Mouse (Mus musculus): ENCODE data around the gene Qars. TPM values are rescaled to one million over a fixed set of nuclear protein-coding genes. Genes with fewer than 3 reads are reported as not detected.
A peak's percentile ranks its signal among the peaks of the same experiment; 100 is the strongest.

The Qars gene
- polyA plus RNA-seq, 1 experiment from 2014 or later = 95.8 TPM

DNA sequence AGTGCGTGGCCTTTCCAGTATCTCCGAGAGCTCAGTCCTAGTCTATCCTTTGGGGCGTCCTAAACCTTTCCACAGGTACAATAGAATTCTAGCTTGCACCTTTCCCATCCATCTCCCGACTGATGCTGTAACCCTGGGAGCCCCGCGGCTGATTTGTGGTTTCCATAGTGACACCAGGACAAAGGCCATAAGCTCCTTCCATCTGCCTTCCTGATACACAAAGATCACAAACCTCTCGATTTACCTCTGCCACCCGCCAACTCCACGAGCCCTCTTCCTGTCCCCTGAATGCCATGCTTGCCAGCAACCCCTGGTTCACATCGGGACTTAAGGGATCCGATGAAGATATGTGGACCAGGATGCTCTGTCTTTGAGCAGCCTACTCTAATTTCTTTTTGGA, 28.3 kb upstream of the Qars start:
- H3K27me3 ChIP-seq (ENCODE audit: insufficient read depth, poor library complexity, severe bottlenecking) = no peaks in the 10 kb centered on the region
- peaks cover 35% of the 10 kb centered on the region for H3K4me1 ChIP-seq
- WGBS = 38% methylated on average over 11 of the region's 11 CpGs
- H3K36me3 ChIP-seq = peaks cover 33% of the 10 kb centered on the region
- H3K4me3 ChIP-seq = peak overlapping the region; percentile 67
- H3K27ac ChIP-seq = peak overlapping the region; percentile 94
- DNase-seq (ENCODE audit: low spot score) = no peak
- H3K9me3 ChIP-seq = no peaks in the 10 kb centered on the region

DNA sequence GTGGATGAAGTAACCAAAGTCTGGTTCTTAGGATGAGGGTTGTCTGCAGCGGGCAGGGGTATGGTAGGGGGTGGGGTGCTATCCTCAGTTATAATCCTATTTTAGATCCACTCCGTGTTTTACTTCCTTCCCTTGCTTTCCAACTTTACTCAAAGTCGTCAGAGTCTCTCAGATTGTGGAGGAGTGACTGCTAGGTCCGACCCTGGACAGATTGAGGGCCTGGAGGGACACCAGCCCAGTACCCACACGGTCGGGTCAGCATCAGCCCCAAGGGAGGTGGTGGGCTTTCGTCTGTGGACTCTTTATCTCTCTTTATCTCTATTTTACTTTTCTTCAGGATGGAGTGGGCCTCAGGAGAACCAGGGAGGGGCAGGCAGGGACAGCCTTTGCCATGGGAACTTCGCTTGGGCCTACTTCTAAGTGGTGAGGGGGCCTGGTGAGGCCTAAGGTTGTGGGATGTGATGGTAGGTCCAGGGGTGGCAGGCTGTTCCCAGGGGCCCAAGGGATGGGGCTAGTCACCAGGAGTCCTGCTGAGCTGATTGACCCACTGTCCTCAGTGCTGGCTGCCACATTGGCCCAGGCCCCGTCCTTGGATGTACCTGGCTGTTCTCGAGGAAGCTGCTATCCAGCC, 27.7 kb upstream of the Qars start, which contains the start of gene Lamb2:
TSS of gene Lamb2 (plus strand) at position 16 of the 631 bp plus-strand sequence.
- Histone ChIP-seq H3K27ac (peak within 1 kb of the TSS; percentile 94), H3K36me3 (peaks cover 39% of the 10 kb centered on the region), H3K4me1 (peaks cover 35% of the 10 kb centered on the region), H3K4me3 (peak within 1 kb of the TSS; percentile 67), H3K9me3 (no peaks in the 10 kb centered on the region), H3K27me3 (ENCODE audit: insufficient read depth, poor library complexity, severe bottlenecking) (no peaks in the 10 kb centered on the region)
- WGBS = 10% methylated on average over 10 of the region's 10 CpGs
- DNase-seq (ENCODE audit: low spot score) = no peak

DNA sequence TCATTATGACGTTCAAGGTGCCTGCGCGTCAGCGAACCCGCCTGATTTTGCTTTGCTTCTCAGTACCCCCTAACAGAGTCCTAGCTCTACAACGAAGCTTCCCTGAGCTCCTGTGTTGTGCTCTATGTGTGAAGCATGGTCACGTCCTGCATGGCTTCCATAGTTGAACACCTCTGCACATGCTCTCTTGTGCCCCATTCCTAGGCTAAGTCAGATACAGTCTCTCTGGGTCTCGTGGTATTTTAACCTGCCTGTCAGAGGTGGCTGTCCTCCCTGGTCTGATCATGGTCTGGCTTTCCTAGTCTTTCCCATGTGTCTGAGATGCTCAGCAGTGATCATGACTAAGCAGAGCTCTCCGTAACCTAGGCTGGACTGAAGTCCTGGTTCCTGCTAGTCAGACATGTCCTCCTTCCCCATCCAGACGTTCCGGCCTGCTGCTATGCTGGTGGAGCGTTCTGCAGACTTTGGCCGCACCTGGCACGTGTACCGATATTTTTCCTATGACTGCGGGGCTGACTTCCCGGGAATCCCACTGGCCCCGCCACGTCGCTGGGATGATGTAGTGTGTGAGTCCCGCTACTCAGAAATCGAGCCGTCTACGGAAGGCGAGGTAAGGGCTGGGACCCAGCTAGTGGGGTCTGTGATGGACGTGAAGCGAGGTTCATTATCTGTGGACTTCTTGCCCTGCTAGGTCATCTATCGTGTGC, 26.5 kb upstream of the Qars start:
- Histone ChIP-seq H3K36me3 (peaks cover 50% of the 10 kb centered on the region), H3K27ac (peak overlapping the region; percentile 94), H3K4me1 (peaks cover 35% of the 10 kb centered on the region), H3K27me3 (ENCODE audit: insufficient read depth, poor library complexity, severe bottlenecking) (no peaks in the 10 kb centered on the region), H3K4me3 (peak overlapping the region; percentile 67), H3K9me3 (no peaks in the 10 kb centered on the region)
- WGBS = 85% methylated on average over 28 of the region's 28 CpGs
- DNase-seq (ENCODE audit: low spot score) = no peak

DNA sequence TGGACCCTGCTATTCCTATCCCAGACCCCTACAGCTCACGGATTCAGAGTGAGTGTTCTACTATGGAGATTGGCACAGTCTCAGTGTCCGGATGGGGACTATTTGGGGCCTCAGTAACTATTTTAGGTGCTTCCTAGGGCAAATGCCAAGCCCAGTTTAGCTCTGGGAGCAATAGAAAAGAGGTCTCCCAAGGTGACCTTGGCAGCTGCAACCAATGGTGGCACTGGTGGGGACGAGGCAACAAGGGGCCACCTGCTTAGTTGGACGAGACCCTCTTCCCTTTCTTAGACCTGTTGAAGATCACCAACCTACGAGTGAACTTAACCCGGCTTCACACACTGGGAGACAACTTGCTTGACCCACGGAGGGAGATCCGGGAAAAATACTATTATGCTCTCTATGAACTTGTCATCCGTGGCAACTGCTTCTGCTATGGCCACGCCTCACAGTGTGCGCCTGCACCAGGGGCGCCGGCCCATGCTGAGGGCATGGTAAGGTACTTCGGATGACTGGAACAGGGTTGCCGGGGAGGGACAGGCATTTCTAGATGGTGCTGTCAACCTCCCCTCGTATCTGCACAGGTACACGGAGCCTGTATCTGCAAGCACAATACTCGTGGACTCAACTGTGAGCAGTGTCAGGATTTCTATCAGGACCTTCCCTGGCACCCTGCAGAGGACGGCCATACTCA, 25.8 kb upstream of the Qars start:
- 82% methylated on average over 19 of the region's 19 CpGs for WGBS
- peak overlapping the region; percentile 70 for H3K27ac ChIP-seq

DNA sequence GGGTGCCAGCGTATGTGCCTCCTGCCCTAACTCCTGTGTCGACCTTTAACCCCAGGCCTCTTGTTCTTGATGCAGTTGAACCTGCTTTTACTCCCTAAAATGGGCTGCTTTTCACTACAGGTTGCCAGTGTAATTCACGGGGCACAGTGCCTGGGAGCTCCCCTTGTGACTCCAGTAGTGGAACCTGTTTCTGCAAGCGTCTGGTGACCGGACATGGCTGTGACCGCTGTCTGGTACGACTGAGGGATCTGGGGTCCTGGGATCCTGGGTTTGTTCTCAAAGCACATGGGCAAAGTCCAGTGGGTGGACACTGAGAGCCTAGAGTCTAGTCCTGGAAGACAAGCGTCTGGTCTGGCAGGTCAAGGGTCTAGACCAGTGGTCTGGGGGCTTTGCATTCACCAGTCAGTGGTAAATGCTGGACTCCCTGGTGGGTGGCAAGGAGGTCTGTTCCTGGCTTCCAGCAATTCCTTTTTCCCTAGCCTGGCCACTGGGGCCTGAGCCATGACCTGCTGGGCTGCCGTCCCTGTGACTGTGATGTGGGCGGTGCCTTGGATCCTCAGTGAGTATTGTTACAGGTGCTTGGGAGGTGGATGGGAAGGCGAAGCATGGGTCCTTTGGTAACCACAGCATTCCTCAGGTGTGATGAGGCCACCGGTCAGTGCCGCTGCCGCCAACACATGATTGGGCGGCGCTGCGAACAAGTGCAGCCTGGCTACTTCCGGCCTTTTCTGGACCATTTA, 24.3 kb upstream of the Qars start:
- Histone ChIP-seq H3K36me3 (peaks cover 73% of the 10 kb centered on the region), H3K27me3 (ENCODE audit: insufficient read depth, poor library complexity, severe bottlenecking) (no peaks in the 10 kb centered on the region), H3K27ac (no peak overlapping the region), H3K4me1 (peaks cover 35% of the 10 kb centered on the region), H3K4me3 (no peak overlapping the region), H3K9me3 (no peaks in the 10 kb centered on the region)
- 92% methylated on average over 18 of the region's 18 CpGs for WGBS
- no peak for DNase-seq (ENCODE audit: low spot score)

More for the DNA sequence above, 25.8 kb upstream of the Qars start:
- H3K36me3 ChIP-seq = peaks cover 57% of the 10 kb centered on the region
- DNase-seq (ENCODE audit: low spot score) = no peak
- H3K27me3 ChIP-seq (ENCODE audit: insufficient read depth, poor library complexity, severe bottlenecking) = no peaks in the 10 kb centered on the region
- no peaks in the 10 kb centered on the region for H3K9me3 ChIP-seq
- peak overlapping the region; percentile 67; the same call in 1 of the 2 replicates for H3K4me3 ChIP-seq
- H3K4me1 ChIP-seq = peaks cover 35% of the 10 kb centered on the region

DNA sequence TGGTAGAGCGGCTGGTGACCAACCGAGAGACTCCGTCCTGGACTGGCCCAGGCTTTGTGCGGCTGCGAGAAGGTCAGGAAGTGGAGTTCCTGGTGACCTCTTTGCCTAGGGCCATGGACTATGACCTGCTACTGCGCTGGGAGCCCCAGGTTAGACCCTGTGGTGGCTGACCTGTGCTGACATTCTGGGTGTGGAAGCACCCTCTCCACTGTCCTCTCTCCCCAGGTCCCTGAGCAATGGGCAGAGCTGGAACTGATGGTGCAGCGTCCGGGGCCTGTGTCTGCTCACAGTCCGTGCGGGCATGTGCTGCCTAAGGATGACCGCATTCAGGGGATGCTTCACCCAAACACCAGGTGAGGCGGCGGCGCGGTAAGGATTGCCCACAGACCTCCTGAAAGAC, 23.5 kb upstream of the Qars start:
- H3K4me3 ChIP-seq = no peak overlapping the region
- no peaks in the 10 kb centered on the region for H3K27me3 ChIP-seq (ENCODE audit: insufficient read depth, poor library complexity, severe bottlenecking)
- WGBS = 92% methylated on average over 15 of the region's 15 CpGs
- no peak overlapping the region for H3K27ac ChIP-seq
- no peaks in the 10 kb centered on the region for H3K9me3 ChIP-seq
- peaks cover 31% of the 10 kb centered on the region for H3K4me1 ChIP-seq
- no peak for DNase-seq (ENCODE audit: low spot score)
- H3K36me3 ChIP-seq = peaks cover 81% of the 10 kb centered on the region

DNA sequence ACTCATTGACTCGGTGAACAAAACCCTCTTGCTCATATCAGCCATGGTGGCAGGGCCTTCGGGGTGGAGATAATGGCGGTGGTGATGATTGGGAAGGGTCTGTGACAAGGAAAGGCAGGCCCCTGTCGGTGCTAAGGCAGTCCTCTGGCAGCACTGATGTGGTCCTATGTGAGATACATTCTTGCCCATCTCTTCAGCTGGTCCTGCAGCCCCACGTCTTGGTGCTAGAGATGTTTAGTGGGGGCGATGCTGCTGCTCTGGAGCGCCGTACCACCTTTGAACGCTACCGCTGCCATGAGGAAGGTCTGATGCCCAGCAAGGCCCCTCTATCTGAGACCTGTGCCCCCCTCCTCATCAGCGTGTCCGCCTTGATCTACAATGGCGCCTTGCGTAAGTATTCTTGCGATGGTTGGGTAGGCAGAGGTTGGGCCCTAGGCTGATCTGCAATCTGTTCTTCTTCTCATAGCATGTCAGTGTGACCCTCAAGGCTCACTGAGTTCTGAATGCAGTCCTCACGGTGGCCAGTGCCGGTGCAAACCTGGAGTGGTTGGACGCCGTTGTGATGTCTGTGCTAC, 22.1 kb upstream of the Qars start:
- Histone ChIP-seq H3K9me3 (no peaks in the 10 kb centered on the region), H3K27ac (no peak overlapping the region), H3K27me3 (ENCODE audit: insufficient read depth, poor library complexity, severe bottlenecking) (no peaks in the 10 kb centered on the region), H3K36me3 (peaks cover 92% of the 10 kb centered on the region), H3K4me3 (no peak overlapping the region), H3K4me1 (peaks cover 31% of the 10 kb centered on the region)
- 89% methylated on average over 19 of the region's 19 CpGs for WGBS
- DNase-seq (ENCODE audit: low spot score) = no peak

DNA sequence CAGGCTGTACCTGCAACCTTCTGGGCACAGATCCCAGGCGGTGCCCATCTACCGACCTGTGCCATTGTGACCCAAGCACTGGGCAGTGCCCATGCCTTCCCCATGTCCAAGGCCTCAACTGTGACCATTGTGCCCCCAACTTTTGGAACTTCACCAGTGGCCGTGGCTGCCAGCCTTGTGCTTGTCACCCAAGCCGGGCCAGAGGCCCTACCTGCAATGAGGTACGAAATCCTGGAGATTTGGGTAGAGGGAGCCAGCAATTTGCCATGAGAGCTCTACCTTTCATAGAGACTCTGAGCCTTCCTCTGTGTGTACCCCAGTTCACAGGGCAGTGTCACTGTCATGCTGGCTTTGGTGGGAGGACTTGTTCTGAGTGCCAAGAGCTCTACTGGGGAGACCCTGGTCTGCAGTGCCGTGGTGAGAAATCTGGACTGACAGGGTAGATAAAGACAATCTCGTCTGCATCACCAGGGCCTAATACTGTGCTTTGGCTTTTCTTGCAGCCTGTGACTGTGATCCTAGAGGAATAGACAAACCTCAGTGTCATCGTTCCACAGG, 20.5 kb upstream of the Qars start:
- no peak overlapping the region for H3K4me3 ChIP-seq
- no peaks in the 10 kb centered on the region for H3K27me3 ChIP-seq (ENCODE audit: insufficient read depth, poor library complexity, severe bottlenecking)
- H3K4me1 ChIP-seq = peaks cover 24% of the 10 kb centered on the region
- no peak overlapping the region for H3K27ac ChIP-seq
- H3K36me3 ChIP-seq = peaks cover 85% of the 10 kb centered on the region
- H3K9me3 ChIP-seq = no peaks in the 10 kb centered on the region
- DNase-seq (ENCODE audit: low spot score) = no peak
- WGBS = 86% methylated on average over 8 of the region's 8 CpGs

DNA sequence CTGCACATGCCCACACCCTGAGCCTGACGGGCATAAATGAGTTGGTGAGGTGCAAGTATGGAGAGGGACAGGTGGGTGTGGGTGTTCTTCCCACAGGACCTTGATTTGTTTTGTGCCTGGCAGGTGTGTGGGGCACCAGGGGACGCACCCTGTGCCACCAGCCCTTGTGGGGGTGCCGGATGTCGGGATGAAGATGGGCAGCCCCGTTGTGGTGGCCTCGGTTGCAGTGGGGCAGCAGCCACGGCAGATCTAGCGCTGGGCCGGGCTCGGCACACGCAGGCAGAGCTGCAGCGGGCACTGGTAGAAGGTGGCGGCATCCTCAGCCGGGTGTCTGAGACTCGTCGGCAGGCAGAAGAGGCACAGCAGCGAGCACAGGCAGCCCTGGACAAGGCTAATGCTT, 19.1 kb upstream of the Qars start:
- no peaks in the 10 kb centered on the region for H3K27me3 ChIP-seq (ENCODE audit: insufficient read depth, poor library complexity, severe bottlenecking)
- WGBS = 89% methylated on average over 17 of the region's 17 CpGs
- H3K27ac ChIP-seq = no peak overlapping the region
- DNase-seq (ENCODE audit: low spot score) = no peak
- peaks cover 29% of the 10 kb centered on the region for H3K4me1 ChIP-seq
- H3K4me3 ChIP-seq = no peak overlapping the region
- peaks cover 85% of the 10 kb centered on the region for H3K36me3 ChIP-seq
- H3K9me3 ChIP-seq = no peaks in the 10 kb centered on the region

DNA sequence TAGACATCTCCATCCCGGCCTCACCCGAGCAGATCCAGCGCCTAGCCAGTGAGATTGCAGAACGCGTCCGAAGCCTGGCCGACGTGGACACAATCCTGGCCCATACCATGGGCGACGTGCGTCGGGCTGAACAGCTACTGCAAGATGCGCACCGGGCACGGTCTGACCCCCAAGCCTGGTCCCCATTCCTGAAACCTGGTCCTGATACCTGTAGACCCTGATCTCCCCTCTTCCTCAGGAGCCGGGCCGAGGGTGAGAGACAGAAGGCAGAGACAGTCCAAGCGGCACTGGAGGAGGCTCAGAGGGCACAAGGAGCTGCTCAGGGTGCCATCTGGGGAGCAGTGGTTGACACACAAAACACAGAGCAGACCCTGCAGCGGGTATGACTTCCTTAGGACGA, 18.3 kb upstream of the Qars start:
- H3K4me1 ChIP-seq = peaks cover 29% of the 10 kb centered on the region
- 93% methylated on average over 20 of the region's 20 CpGs for WGBS
- H3K9me3 ChIP-seq = no peaks in the 10 kb centered on the region
- no peak for DNase-seq (ENCODE audit: low spot score)
- peaks cover 85% of the 10 kb centered on the region for H3K36me3 ChIP-seq
- no peak overlapping the region for H3K4me3 ChIP-seq
- no peaks in the 10 kb centered on the region for H3K27me3 ChIP-seq (ENCODE audit: insufficient read depth, poor library complexity, severe bottlenecking)
- H3K27ac ChIP-seq = peak overlapping the region; percentile 97; the same call in 1 of the 2 replicates

DNA sequence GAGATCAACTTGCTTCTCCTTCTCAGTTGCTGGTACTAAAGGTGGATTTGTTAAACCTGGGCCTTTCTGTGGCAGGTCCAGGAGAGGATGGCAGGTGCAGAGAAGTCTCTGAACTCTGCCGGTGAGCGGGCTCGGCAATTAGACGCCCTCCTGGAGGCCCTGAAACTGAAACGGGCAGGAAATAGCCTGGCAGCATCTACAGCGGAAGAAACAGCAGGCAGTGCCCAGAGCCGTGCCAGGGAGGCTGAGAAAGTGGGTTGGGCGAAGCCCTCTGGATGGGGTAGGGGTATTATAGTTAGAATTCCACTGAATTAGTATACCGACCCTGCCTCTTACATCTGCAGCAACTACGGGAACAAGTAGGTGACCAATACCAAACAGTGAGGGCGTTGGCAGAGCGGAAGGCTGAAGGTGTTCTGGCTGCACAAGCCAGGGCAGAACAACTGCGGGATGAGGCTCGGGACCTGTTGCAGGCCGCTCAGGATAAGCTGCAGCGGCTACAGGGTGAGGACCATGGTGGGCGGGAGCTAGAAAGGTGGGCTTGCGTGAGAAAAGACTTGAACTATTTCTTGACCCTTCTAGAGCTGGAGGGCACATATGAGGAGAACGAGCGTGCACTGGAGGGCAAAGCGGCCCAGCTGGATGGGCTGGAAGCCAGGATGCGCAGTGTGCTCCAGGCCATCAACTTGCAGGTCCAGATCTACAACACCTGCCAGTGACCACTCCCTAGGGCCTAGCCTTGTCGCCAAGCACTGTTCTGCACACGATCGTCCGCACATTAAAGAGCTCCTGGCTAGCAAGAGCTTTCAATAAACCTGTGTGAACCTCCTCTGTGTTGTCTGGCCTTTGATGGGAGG, 17.6 kb upstream of the Qars start:
- Histone ChIP-seq H3K4me3 (peak overlapping the region; percentile 100), H3K9me3 (no peaks in the 10 kb centered on the region), H3K27ac (peak overlapping the region; percentile 97), H3K4me1 (peaks cover 29% of the 10 kb centered on the region), H3K36me3 (peaks cover 85% of the 10 kb centered on the region), H3K27me3 (ENCODE audit: insufficient read depth, poor library complexity, severe bottlenecking) (no peaks in the 10 kb centered on the region)
- DNase-seq (ENCODE audit: low spot score) = no peak
- 70% methylated on average over 26 of the region's 26 CpGs for WGBS

Measured in heart, embryonic 10.5 days (tissue).